Mouse (Mus musculus) ES-E14 (cell line): ENCODE results near the gene Mllt10. TPM values are rescaled to one million over a fixed set of nuclear protein-coding genes. Genes with fewer than 3 reads are reported as not detected.
"Not testable (repeated sequence)": the region's sequence is repeated elsewhere in the genome, so short reads cannot be mapped to it uniquely, and the experiment has no call there.

Experiments used
- DNase-seq: peaks from one replicate; pipeline ENCODE4 v3.0.0-alpha.2; 2013; ENCODE audit warnings: low read depth, low spot score
- H3K27ac ChIP-seq: 2 replicates; pipeline ENCODE4 v1.5.1; 2012; ENCODE audit warnings: low read depth, mild to moderate bottlenecking, low read length, moderate library complexity, mixed read lengths; ENCODE audit not compliant: poor library complexity, insufficient read depth, severe bottlenecking
- H3K36me3 ChIP-seq: 2 replicates; pipeline ENCODE4 v1.6.1; 2012; ENCODE audit warnings: mild to moderate bottlenecking, low read length, moderate library complexity, mixed read lengths; ENCODE audit not compliant: control insufficient read depth, poor library complexity, insufficient read depth, severe bottlenecking
- H3K4me1 ChIP-seq, 2 experiments: fragments of 150-350 bp in 1 of 2; sonication (generic) in 1 of 2; 2 replicates each; pipeline ENCODE4 v1.6.1; 2012; ENCODE audit warnings: low read length in 2 of 2, mild to moderate bottlenecking in 1 of 2, mixed read lengths in 1 of 2; ENCODE audit not compliant: control insufficient read depth in 2 of 2, insufficient read depth in 2 of 2, poor library complexity in 1 of 2
- H3K4me3 ChIP-seq, 2 experiments: fragments of 150-350 bp in 1 of 2; sonication (generic) in 1 of 2; 2 replicates each; pipeline ENCODE4 v1.5.1; 2012; ENCODE audit warnings: low read length in 2 of 2, low read depth in 1 of 2, mild to moderate bottlenecking in 1 of 2, mixed read lengths in 1 of 2; ENCODE audit not compliant: insufficient read depth in 1 of 2, poor library complexity in 1 of 2, severe bottlenecking in 1 of 2
- H3K9ac ChIP-seq: 2 replicates; pipeline ENCODE4 v1.6.1; 2012; ENCODE audit warnings: low read depth, mild to moderate bottlenecking, low read length, mixed read lengths; ENCODE audit not compliant: poor library complexity, insufficient read depth, severe bottlenecking
- H3K9me3 ChIP-seq: fragments of 150-350 bp; sonication (generic); 2 replicates; pipeline ENCODE4 v1.6.1; 2012; ENCODE audit warnings: low read depth, mild to moderate bottlenecking, low read length; ENCODE audit not compliant: control insufficient read depth, insufficient read depth
- CHD2 ChIP-seq: IDR thresholded peaks from 2 replicates; pipeline ENCODE4 v1.6.1; 2014; ENCODE audit warnings: mild to moderate bottlenecking, low read depth, low read length, inconsistent platforms
- HCFC1 ChIP-seq: IDR thresholded peaks from 2 replicates; pipeline ENCODE4 v1.6.1; 2012; ENCODE audit warnings: low read length, inconsistent platforms, borderline replicate concordance; ENCODE audit not compliant: insufficient read depth
- MAFK ChIP-seq: IDR thresholded peaks from 2 replicates; pipeline ENCODE4 v1.6.1; 2014; ENCODE audit warnings: mild to moderate bottlenecking, low read depth, low read length, inconsistent platforms; ENCODE audit not compliant: insufficient read depth
- ZC3H11A ChIP-seq: IDR thresholded peaks from 2 replicates; pipeline ENCODE4 v1.6.1; 2012; ENCODE audit warnings: low read depth, mild to moderate bottlenecking, inconsistent platforms, low read length, borderline replicate concordance
- ZNF384 ChIP-seq: IDR thresholded peaks from 2 replicates; pipeline ENCODE4 v1.6.1; 2012; ENCODE audit warnings: low read depth, low read length, inconsistent platforms
- in situ Hi-C, 2 experiments: fragments of 600-800 bp; cut with MboI; formaldehyde crosslinking; loops; one replicate each; pipeline ENCODE4 v1.15.1; 2025; ENCODE audit warnings: low sequenced_read_pairs in 2 of 2, inconsistent platforms in 1 of 2; ENCODE audit not compliant: unreplicated experiment in 2 of 2
- total RNA-seq: library from RNA; depleted of rRNA; stranded (reverse); fragments of 300-350 nt; gene quantifications from 2 replicates; pipeline ENCODE4 v1.2.3, GENCODE M21; 2012

Mllt10 gene
- total RNA-seq, 1 experiment = 40.7 TPM

DNA sequence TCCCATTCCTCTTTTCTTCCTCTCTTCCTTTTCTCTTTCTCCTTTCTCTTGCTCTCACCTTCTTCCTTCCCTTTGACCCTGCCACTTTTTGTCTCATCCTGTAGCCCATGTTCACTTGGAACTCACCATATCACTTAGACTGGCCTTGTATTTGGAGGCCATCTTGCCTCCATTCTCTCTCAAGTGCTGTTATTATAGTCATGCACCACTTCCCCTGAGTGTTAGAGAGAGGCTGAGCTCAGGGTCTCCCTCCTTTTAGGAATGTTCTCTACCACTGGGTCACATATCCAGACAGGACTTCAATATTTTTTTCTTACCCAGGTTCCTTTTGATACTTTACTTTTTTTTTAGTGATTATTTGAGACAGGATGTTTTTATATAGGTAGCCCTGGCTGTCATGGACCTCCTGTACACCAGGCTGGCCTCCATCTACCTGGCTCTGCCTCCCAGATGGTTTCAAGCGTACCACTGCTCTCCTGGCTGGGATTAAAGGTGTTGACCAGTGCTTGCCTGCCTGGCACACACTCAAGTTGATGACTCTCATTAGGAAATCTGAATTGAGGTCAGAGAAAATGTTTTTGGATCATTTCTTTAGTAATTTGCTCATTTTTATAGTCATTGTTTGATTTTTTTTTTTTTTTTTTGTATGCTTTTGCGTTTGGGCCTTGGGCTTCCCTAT, 25.3 kb downstream of the Mllt10 start:
- Histone ChIP-seq H3K27ac (no peak overlapping the region), H3K4me1 (no peaks in the 10 kb centered on the region), H3K9ac (no peak overlapping the region), H3K9me3 (no peaks in the 10 kb centered on the region), H3K36me3 (peaks cover 11% of the 10 kb centered on the region), H3K4me3 (no peak overlapping the region)
- no peak for DNase-seq
- TF ChIP-seq HCFC1 (no peak), ZNF384 (no peak)
- in situ Hi-C loops = no loop called here

DNA sequence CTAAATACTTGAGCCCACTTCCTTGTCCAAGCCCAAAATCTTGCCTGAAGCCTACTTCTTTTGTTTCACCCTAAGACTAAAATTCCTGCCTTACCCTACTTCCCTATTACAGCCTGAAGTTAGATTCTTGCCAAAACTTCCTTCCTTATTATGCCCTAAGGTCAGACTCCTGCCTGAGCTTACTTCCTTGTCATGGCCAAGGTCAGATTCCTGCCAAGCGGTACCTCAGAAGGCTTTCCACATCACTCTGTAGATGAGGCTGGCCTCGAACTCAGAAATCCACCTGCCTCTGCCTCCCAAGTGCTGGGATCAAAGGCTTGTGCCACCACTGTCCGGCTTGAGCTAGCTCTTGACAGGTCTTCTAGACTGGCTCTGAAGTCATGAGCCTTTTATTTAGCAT, 32.7 kb downstream of the Mllt10 start:
- peak; percentile 8 for DNase-seq
- H3K27ac ChIP-seq, H3K9ac ChIP-seq, H3K9me3 ChIP-seq, H3K4me3 ChIP-seq, H3K4me1 ChIP-seq, in situ Hi-C loops: not testable (repeated sequence)
- peaks cover 10% of the 10 kb centered on the region for H3K36me3 ChIP-seq

DNA sequence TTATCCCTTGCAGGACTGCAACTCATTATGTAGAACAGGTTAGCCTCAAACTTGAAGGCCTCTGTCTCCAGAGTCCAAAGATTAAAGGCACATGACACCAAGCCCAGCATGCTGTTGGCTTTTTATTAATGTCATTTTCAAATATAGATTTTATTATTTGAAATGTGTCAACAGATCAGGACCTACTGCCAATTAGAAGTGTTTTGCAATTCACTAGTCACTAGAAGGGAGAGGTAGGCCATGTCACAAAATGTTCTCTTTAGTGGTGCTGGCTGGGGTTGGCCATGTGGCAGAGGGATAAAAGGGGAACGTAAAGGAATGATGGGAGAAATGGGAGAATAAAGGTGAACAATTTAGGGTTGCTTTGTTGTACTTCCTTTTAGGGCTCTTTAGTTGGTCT, 38.8 kb downstream of the Mllt10 start:
- H3K4me3 ChIP-seq = no peak overlapping the region
- H3K4me1 ChIP-seq = peaks cover 0 to 3% of the 10 kb centered on the region in 2 experiments; a peak in 1 of 4 replicates
- no peak for TF ChIP-seq ZC3H11A
- no peak for TF ChIP-seq MAFK
- TF ChIP-seq HCFC1 = no peak
- TF ChIP-seq CHD2 = no peak
- TF ChIP-seq ZNF384 = no peak
- H3K9ac ChIP-seq = no peak overlapping the region
- peaks cover 7% of the 10 kb centered on the region for H3K36me3 ChIP-seq
- no peak overlapping the region for H3K27ac ChIP-seq
- no peak for DNase-seq
- in situ Hi-C loops = no loop called here
- H3K9me3 ChIP-seq = no peaks in the 10 kb centered on the region

DNA sequence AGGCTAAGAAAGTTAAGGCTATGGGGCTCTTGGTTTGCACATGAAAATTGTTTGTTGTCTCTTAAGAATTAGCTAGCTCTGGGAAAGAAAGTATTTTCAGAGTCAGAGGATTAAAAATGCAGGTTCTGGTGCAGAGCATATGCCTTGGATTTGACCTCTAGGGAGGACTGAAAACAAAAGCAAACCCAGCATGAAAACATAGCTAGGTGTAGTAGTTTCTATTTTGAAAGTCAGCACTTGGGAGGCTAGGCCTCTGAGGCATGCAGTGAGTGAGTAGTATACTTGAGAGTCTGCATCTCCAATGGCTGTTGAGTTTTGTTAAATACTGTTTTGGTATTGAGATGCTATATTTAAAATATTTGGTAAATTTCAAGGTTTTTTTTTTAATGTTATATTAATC, 39.3 kb downstream of the Mllt10 start:
- peaks cover 0 to 3% of the 10 kb centered on the region in 2 experiments; a peak in 1 of 4 replicates for H3K4me1 ChIP-seq
- no peak overlapping the region for H3K4me3 ChIP-seq
- no peak for DNase-seq
- TF ChIP-seq HCFC1 = no peak
- TF ChIP-seq MAFK = 0 out of 2 replicates have a peak, but pooled peaks have one; percentile 19
- H3K36me3 ChIP-seq = peaks cover 7% of the 10 kb centered on the region
- H3K9me3 ChIP-seq = no peaks in the 10 kb centered on the region
- H3K27ac ChIP-seq = no peak overlapping the region
- in situ Hi-C loops = no loop called here
- H3K9ac ChIP-seq = no peak overlapping the region

DNA sequence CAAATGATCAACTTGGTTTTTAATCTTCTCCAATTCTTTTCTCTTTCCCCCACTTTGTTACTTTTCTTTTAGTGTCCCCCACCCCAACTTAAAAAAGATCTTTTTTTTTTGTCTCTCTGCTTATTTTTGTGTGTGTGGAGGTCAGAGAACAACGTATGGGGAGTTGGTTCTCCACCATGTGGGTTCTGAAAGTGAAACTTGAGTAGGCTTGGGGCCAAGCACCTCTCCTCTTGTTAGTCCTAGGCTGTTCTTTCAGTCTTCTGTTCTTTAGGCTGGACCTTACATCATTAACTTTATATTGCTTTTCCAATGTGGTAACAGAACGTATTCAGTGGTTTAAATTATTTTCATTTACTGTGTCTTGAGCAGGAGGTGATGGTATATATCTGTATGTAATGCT, 40.8 kb downstream of the Mllt10 start:
- no peak for DNase-seq
- no peaks in the 10 kb centered on the region for H3K9me3 ChIP-seq
- H3K4me1 ChIP-seq = peaks cover 0 to 5% of the 10 kb centered on the region in 2 experiments; a peak in 1 of 4 replicates
- H3K27ac ChIP-seq = no peak overlapping the region
- no peak overlapping the region for H3K9ac ChIP-seq
- in situ Hi-C loops = no loop called here
- H3K4me3 ChIP-seq = no peak overlapping the region
- peaks cover 4% of the 10 kb centered on the region for H3K36me3 ChIP-seq
- TF ChIP-seq ZC3H11A = no peak
- TF ChIP-seq CHD2 = no peak
- TF ChIP-seq MAFK = no peak
- TF ChIP-seq HCFC1 = no peak
- TF ChIP-seq ZNF384 = no peak
